Mouse (Mus musculus): ENCODE measurements around the gene Ptprr.

Ptprr gene

DNA sequence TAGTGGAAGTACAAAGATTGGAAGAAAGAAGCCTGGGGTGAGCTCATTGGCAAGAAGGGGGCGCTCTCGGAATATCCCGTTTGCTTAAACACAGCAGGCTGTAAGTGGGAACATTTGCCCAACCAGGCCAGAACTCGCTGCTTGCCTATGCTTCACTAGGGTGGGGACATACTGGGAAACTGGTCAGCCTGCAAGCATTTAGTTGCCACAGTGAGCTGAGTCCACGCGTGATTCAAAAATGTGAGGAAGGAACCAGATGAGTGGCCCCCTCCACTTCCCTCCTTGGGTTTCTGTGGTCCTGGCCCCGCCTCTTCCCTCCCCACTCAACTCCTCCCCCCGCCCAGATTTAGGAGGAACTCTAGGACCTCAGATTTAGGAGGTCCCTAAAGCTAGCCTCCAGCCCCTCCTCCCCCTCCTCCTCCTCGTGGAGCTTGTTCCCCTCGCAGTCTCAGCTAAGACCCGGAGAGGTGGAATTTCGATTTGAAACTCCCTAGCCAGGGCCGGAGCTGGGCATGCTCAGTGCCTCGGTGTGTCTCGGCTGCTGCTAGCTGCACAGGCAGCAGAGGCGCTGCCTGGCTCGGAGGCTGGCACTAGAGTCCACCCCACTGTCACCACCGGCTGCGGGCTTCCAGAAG, at the start of gene Ptprr:
TSS of gene Ptprr (plus strand) at position 369 of the 635 bp plus-strand sequence.
- no peak for DNase-seq

DNA sequence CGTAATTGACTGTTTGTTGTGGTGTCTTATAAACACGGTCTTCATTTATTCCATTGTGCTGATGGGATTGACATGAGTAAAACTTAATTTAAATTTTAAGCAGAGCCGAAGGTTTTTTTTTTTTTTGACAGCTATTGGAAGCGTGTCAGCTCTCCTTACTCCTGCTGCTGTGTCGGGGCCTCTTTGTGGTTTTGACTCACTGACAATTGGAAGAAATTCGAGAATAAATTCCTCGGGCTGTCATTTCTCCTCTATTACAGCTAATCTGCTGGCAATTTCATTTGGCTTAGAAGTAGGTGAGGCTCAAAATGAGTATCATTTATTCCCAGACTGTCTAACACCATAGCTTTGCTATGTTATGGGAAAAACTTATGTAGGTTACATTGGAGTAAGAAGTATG, 41.7 kb upstream of the Ptprr start:
- no peak for DNase-seq

DNA sequence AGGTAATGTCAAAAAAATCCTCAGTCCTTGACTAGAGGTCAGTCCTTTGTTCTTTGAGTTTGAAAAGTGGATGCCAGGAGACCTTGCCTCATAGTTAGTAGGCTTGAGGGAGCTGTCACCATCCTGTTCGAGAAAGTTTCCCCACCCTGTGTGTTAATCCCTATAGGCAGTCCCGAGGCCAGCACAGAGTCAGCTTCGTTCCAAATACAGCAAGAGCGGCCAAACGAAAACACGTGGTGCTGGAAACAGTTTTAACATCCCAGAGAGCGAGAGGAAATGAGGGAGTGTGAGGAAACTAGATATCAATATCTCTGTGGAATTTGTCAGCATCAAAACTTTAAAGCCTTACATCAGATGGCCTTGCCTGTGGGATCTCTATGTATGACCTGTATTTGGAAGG, 39.0 kb upstream of the Ptprr start:
- no peak for DNase-seq

DNA sequence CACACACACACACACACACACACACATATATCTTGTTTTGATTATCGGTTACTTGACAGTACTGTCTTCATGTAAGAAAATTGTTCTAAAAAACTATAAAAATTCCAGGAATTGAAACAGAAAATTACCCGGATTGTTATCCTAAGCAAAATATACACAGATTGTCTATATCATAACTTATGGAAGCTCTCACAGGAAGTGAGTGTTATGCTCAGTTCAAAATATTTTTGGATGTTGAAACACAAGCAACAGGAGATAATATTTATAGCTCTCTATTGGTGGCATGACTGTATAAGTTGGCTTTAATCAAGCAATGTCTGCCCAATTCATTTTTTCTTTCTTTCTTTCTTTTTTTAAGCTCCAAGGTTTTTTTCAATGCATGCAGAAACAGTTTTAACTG, 38.0 kb upstream of the Ptprr start:
- no peak for DNase-seq

DNA sequence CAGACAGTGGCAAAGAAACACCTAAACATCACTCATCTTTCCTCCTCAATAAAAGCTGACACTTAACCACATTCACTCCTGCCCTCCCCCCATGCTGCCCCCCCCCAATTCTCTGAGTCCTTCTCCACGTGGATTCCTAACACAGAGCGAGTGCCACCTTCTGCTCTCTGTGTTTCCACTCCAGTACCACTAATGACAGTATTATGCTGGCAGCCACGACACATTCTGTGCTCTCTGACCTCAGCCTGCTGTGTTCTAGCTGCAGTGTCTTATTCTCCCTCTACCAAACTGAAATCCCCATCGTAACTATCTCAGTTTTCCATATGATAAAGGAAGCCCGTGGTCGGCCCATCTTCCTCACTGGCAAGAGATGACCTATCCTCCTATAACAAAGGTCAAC, 33.7 kb upstream of the Ptprr start:
- no peak for DNase-seq

DNA sequence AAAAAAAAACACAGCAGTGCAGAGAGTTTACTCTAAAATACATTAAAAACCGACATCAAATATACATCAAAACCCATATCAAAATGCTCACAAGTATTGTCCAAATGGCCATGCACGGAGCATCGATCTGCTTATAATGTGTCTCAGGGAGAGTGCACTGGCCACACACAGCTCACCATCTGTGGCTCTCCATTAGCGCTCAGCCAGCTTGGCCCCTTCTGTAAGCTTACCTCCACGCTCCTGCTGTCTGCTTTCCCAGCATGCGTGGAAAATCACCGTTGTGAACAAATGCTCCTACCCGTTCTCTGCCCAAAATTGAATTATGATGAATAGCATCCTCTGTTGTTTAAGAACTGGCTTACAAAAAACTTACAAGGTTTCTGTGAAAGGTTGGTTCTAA, 16.2 kb upstream of the Ptprr start:
- no peak for DNase-seq

DNA sequence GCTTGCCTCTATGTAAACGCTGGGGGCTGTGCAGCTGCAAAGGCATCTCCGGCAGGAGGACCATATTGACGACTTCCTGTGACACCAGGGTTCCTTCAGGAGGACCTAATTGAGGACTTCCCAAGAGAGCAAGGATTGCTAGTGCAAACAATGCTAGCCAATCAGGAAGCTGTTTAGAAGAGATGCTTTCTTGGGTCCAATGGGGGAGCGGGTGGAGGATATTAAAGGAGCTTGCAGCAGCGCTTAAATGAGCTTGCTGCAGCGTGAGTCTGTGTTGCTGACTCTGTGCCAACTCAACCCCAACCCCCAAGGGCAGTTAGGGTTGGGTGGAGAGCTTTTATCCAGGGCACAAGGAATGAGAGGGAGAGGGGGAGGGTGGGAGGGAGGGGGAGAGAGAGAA, 11.3 kb upstream of the Ptprr start:
- DNase-seq: no peak

DNA sequence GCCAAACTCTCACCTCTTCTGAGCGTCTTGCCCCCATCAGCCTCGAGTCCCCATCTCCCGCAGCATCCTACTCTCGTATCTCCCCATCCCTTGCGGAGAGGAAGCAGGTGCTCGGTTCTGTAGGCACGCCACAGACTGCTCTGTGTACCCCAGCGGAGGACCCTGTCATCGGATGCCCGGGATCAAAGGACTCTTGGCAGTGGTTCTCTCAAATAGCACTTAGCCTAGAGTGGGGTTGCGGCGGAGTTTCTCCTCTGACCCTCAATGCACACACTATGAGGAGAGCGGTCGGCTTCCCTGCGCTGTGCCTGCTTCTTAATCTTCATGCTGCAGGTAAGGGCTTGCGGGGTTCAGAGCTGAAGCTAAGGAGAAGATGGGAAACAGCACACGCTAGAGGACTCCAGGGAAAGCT, 473 bp downstream of the Ptprr start:
- DNase-seq: no peak

DNA sequence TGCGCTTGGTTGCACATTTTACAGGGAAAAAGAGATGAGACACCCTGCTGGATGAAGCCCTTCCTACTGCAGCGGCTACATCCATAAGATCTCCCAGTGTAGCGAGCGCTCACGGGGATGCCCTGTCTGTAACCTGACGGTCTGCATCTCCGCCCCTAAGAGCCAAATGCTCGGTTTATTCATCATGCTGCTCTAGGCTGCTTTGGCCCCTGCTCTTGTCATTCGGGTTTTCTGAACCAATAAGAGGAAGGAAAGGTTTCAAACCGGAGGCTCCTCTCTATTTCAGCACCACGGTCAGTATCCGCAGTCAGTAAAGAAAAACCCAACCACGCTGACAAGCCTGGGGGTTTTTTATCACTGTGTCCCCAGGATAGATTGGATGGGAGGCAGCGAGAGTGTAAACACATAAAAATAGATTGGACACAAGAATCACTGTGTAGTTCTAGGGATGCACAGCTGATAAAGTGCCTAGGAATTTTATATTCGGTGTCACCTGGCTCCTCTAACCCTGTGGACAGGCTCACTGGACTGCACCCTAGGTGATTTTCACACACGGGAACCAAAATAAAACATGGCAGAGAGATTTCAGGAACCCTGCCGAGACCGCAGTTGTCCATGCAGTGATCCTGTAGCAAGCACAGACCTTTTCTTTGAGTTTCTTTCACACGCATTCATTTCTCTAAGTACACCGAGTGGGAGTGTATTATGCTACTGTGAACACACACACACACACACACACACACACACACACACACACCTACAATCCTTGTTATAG, 1.3 kb downstream of the Ptprr start:
- DNase-seq: no peak

DNA sequence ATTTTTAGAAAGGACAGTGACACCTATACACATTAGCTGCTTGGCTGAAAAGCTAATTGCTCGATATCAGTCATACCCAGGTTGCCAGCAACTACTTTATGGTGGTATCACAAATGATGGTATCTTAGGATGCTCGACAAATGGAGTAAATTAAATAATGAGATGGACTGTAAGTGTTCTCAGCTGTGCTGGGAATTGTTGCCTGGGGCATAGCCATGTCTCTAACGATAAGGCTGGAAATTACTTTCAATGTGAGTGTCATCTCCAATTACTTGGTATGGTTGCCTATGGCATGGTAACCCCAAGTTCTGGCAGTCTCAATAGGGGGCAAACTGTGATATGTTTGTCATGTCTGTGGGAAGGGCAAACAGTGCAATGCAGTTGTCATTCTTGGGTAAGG, 3.1 kb downstream of the Ptprr start:
- DNase-seq: no peak

DNA sequence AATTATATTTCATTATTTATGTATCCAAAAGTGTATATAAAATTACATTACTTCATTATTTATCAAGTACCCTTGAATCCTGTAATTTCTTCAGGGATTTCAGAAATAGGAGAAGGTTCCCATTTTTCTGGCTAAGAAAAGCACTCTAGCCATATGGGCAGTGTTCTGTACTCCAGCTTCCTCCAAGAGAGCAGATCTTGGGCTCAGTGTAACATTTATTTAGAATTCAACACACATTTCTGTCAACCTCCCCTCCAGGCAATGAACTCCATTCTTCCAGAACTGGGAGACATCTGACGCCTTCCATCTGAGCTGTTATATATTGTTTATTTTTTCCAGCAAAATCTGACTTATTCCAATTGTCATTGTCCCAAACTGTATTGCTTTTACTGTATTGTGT, 20.1 kb downstream of the Ptprr start:
- DNase-seq: no peak

DNA sequence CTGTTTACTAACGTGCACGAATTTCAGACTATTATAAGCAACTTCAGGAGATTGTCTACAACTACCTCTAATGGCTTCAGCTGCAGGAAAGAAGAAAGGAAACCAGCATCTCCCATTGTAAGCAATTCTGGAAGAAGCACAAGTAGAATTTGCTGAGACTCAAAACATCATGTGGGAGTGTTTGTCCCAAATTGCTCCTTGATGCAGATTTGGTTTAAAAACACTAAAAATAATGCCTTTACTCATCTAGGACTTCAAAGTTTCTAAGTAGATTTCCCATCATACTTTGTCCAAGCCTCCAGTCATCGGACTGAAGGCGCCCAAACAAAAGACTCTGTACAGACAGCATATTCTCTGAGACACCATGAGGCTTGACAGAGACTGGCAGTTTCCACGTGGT, 57.9 kb downstream of the Ptprr start:
- DNase-seq: no peak

DNA sequence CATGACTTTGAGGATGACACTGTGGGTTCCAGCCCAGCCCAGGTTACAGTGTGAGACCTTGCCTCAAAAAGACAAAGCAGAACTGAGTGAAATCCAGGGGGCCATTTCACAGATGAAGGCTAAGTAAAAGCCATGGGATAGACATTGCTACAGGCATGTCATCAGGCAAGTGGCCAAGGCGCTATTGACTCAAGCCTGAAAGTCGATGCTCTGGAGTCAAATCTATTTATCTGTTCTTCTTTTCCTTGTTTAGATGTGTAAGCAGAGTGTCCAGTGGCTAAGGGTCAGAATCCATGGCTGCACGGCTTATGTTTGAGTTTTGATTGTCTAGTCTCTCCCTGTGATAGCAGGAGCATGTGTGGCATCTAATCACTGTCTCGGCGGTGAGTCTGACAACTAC, 60.6 kb downstream of the Ptprr start:
- DNase-seq: no peak

DNA sequence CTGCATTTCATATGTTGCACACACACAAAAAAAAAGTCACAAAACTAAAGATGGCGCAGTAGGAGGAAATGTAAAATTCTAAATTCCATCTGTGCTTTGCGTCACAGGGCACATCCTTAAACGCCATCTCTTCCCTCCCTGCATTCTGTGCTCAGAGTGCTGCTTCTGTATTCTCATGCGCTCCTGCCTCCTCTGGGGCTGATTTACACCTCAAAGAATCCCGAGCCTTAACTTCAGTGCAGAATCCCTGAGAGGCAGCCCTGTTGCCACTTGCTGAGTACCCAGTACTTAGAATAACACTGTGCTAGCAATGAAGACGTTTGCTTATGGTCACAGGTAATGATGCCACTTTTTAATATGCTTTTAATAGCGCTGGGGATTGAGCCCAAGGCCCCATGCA, 61.4 kb downstream of the Ptprr start:
- DNase-seq: no peak

DNA sequence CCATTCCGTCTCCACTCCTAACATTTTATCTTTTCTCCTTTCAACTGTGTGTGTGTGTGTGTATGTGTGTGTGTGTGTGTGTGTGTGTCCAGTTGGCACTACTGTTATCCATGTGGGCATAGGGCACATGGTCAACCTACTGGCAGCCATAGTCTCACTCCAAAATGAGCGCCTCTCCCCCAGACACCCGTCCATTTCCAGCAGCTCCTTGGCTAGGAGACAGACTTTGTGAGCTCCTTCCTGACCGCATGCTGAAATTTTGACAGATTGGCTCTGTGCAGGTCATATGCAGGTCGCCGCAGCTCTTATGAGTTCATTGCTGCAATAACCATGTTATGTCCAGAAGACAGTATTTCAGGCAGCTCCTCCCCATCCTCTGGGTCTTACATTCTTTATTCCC, 62.8 kb downstream of the Ptprr start:
- no peak for DNase-seq

DNA sequence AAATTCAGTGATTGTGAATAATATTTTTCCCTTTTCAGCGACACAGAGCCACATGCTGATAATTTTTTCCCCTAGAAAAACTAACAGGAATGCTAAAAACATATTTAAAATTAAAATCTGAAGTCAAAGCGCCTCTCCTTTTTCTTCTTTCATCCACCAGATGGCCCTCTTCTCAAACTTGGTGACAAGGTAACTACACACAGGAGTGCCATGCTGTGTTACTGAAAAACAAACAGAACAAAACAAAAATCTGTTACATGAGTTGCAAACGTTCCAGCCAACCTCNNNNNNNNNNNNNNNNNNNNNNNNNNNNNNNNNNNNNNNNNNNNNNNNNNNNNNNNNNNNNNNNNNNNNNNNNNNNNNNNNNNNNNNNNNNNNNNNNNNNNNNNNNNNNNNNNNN, 66.0 kb downstream of the Ptprr start:
- no peak for DNase-seq

DNA sequence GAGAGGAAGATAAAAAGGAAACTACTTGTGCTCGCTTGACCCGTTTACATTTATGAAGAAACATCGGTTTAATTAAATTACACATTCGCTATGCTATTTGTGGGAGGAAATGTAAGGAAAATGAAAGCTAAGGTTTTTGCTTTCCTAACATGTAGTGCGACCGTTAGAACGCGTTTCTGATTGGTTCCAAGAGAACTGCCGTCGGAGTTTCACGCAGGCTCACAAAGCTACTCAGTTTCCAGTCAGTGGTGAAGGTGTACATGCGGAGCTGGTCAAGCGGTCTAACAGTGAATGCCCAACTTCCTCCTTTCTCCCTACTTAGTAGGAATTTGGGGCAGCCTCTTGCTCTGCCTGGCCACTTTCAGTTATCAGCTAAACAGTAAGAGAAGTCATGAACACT, 78.5 kb downstream of the Ptprr start:
- DNase-seq: no peak

DNA sequence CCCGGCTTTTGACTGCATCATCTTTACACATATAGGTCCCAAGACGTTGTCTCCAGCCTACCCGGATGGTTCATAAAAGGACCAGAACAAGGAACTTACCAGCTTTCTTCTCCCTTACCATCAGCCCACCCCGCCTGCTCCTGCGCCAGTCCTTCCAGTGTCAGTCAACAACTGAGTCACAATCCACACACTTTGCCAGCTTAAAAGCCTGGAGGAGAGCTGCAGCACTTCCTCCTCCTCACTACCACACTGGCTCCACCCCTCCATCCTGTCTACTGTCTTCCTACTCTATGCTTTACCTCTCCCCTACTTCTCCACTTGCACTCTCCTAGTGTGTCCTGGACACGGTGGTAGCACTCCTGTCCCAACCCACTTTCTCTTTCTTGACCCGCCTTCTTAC, 80.5 kb downstream of the Ptprr start:
- DNase-seq: no peak

DNA sequence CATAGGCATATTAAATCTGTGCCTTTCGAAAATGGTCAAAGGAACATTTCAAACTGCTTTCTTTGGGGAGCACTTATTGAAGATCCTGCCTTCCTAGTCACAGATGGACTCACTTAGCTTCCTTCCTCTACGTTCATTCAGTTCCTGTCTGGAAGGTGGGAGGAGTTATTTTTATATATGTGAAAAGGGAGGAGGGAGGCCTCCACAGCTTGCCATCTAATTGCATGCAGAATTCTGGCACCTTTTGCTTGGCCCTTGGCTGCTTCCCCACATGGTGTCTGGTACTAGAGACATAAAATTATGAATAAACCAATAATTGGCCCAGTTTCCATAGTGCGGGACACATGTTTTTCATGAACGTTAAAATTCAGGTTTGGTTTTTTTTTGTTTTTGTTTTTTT, 90.2 kb downstream of the Ptprr start:
- DNase-seq: no peak

DNA sequence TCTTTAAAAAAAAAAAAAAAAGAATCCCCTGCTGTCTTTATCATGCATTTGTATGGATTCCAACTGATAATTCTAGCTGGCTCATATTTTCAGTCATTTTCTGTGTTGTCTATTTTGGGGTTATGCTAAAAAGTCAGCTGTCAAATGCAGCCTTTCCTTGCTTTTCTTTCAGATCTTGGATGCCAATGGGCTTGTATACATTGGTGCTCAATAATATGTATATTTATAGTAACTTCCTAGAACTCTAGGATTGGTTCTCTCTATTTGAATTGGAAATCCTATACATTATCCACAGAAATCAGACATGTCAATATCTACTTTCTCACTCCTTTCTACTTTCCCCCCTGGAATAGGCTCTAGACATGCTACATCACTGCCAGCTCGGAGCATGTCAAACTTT, 90.7 kb downstream of the Ptprr start:
- DNase-seq: no peak

DNA sequence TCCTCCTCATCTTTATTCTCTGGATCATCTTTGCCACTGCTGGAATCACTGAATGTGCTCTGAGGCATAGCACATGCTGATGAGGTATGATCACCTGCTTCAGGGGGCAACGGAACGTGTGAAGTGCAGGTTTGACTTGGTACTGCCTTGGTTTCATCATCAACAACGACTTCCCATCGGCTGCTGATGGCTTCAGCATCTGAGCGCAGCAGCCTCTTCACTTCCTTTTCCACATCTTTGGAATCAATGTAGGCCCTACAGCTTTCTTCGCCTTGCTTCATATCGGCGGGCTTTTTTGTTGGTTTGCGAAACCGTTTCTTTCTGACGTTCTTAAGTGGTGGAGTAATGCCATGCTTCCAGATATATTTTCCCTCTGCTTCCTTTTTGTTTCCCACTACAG, 94.9 kb downstream of the Ptprr start:
- no peak for DNase-seq

DNA sequence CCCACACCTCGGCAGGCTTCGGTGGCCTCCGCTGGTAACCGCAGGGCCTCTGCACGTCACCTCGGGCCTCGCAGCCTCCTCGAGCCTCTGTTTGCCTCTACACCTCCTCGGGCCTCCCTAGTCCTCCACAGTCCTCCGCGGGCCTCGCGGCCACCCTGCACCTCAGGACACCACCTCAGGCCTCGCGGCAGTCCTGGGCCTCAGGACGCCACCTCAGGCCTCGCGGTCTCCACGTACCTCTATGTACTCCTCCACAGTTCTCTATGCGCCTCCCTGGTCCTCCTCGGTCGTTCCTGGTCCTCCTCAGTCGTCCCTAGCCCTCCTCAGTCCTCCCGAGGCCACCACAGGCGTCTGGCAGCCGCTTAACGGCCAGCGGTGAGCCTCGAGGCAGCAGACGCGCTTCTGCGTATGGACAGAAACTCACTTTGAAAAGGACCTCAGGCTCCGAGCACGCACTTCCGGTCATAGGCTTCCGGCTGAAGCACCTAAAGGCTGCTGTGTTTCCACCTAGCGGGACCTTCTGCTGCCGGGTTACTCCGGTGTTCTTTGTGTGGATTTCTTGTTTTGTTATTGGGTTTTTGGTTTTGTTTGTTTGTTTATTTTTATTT, 96.0 kb downstream of the Ptprr start, which contains the start of gene 4933416C03Rik:
TSS of gene 4933416C03Rik (minus strand) at position 51 of the 608 bp plus-strand sequence.
- DNase-seq: no peak

DNA sequence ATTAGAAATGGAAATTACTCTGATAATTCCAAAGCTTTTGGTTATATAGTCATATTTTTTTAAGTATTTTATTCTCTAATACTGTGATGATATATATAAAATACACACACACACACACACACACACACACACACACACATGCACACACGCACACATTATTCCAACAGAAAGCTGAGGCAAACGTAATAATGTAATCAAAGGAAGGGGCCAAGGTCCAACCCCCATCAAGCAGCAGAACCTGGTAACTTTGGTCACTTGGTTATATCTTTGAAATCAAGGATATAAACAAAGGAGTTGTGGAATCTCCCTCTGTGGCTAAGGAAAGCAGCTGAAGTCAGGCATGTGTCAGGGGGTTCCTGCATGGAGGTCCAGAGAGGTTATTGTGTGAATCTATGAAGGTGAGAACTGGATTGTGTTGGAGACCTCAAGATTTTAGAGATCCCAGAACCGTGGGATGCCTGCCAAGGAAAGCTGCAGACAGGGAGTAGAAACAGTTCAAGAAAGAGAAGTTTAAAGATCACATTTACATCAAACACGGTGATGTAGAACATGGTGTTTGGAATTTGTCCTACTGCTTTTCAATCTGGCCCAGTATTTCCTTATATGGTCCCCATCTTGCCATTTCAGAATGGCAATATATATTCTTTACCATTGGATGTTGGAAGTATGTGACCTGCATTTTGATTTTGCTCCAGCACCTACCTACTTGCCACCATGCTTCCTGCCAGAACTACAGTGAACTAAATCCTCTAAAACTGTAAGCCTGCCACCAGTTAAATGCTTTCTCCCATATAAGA, 98.1 kb downstream of the Ptprr start:
- no peak for DNase-seq

DNA sequence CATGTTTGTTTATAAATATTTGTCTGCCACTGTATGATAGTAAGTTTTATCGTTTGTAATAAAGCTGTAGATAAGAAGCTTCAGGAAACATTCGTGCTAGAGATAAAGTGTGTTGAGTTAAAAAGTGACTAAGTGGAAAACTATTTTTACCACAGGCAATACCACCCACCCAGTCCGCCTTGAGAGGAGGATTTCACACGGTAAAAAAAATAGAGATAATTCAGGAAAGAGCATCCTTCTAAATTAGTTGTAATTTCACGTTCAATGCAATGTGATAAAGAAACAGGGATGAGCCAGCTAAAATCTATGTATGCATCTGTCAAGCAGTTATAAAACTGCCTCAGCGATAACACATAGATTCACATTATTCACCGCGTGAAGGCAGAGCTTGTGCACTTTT, 99.0 kb downstream of the Ptprr start:
- DNase-seq: no peak

All from thymus, postnatal 36 days (tissue).